Mouse (Mus musculus): ENCODE results near the gene Ecm1.

DNA sequence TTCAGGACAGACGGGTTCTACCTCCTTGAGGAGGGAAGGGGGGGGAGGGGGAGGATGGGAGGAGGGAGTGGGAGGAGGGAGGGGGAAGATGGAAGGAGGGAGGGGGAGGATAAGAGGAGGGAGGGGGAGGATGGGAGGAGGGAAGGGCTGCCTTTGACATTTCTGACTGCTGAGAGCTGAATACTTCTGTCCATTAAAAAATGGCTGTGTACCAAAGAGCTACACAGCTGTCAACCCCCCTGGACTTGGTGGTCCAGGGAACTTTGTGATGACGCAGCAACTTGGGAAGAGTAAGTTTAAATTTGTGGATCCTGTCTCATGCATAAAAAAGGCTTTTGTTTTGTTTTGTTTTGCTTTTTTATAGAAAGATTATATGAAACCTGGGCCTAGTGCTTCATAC lies 49.4 kb downstream of the Ecm1 start:
- no peak for TF ChIP-seq CTCF (conservative IDR thresholded peaks at IDR 0.05; ENCODE audit: low read length)
- no peak for TF ChIP-seq POU5F1 (IDR thresholded peaks at IDR 0.05; ENCODE audit: borderline replicate concordance, low read length)
- TF ChIP-seq NANOG (IDR thresholded peaks at IDR 0.05; ENCODE audit: borderline replicate concordance, low read length), result no peak

Data from E14TG2a.4 (cell line).